Mouse (Mus musculus) stomach, embryonic 14.5 days (tissue): ENCODE data around the gene Ctsf. TPM values are rescaled to one million over a fixed set of nuclear protein-coding genes. Genes with fewer than 3 reads are reported as not detected.

Experiments
- ATAC-seq: fragments of 200-750 bp; cut with Nextera tagmentation; 2 replicates; pipeline ENCODE4 v1.8.0; 2017; ENCODE audit warnings: low read depth, moderate TSS enrichment; ENCODE audit not compliant: insufficient number of reproducible peaks, insufficient read depth, low FRiP score
- H3K27ac ChIP-seq: fragments of 300-500 bp; sonication (generic); 2 replicates; pipeline ENCODE4 v1.5.1; 2014; ENCODE audit warnings: mild to moderate bottlenecking, low read length, moderate library complexity, mixed read lengths
- H3K27me3 ChIP-seq: fragments of 300-500 bp; sonication (generic); 2 replicates; pipeline ENCODE4 v1.6.1; 2014; ENCODE audit warnings: low read length, control low read depth, mixed read lengths; ENCODE audit not compliant: control insufficient read depth, insufficient read depth
- H3K36me3 ChIP-seq: fragments of 300-500 bp; sonication (generic); 2 replicates; pipeline ENCODE4 v1.6.1; 2014; ENCODE audit warnings: mild to moderate bottlenecking, control low read depth, low read length, moderate library complexity, mixed read lengths; ENCODE audit not compliant: control insufficient read depth, insufficient read depth
- H3K4me1 ChIP-seq: fragments of 300-500 bp; sonication (generic); 2 replicates; pipeline ENCODE4 v1.6.1; 2014; ENCODE audit warnings: low read length, control low read depth, mixed read lengths; ENCODE audit not compliant: control insufficient read depth, insufficient read depth
- H3K4me2 ChIP-seq: fragments of 300-500 bp; sonication (generic); replicated peaks from 2 replicates; pipeline ENCODE4 v1.6.1; 2014; ENCODE audit warnings: low read depth, low read length, control low read depth
- H3K4me3 ChIP-seq: fragments of 300-500 bp; sonication (generic); 2 replicates; pipeline ENCODE4 v1.5.1; 2014; ENCODE audit warnings: low read depth, low read length, control low read depth
- H3K9ac ChIP-seq: fragments of 300-500 bp; sonication (generic); replicated peaks from 2 replicates; pipeline ENCODE4 v1.6.1; 2014; ENCODE audit warnings: low read depth, mild to moderate bottlenecking, control low read depth, low read length, moderate library complexity, mixed read lengths
- H3K9me3 ChIP-seq: fragments of 300-500 bp; sonication (generic); 2 replicates; pipeline ENCODE4 v1.6.1; 2016; ENCODE audit warnings: low read depth, low read length, control low read depth; ENCODE audit not compliant: control insufficient read depth
- WGBS: fragments of 180-500 bp; shearing (Covaris S2); extraction: QIAGEN DNeasy Blood & Tissue Kit; methylation state at CpG from one replicate; pipeline ENCODE4 v1.1.7; 2014; 5-methylcytosine and 5-hydroxymethylcytosine counted together
- polyA plus RNA-seq: library from polyadenylated mRNA; unstranded; fragments of >200 nt; fragmentation: Nextera tagmentation; extraction: Ambion mirVana; gene quantifications from 2 replicates; pipeline ENCODE4 v1.2.1, GENCODE M21; 2014

Ctsf gene
- polyA plus RNA-seq, 1 experiment from 2014 or later: 22.7 TPM

GRCm38 (mm10) chr19:4839149-4839548, 15.8 kb upstream of the Ctsf start, which contains the start of the genes Ccs and Ccdc87:
Gene Ccs (minus strand): TSS chr19:4839332.
Gene Ccdc87 (plus strand): TSS chr19:4839366.
- whole genome bisulfite sequencing: under 1% methylated on average over 25 of the region's 25 CpGs
- H3K9ac ChIP-seq: peak within 1 kb of the TSS; percentile 54
- H3K9me3 ChIP-seq: no peaks in the 10 kb centered on the region
- peak; percentile 99 for ATAC-seq
- H3K27me3 ChIP-seq: peaks cover 8% of the 10 kb centered on the region; the same call in 1 of the 2 replicates
- peak within 1 kb of the TSS; percentile 55 for H3K4me3 ChIP-seq
- H3K36me3 ChIP-seq: no peaks in the 10 kb centered on the region
- no peak within 1 kb of the TSS for H3K27ac ChIP-seq
- H3K4me2 ChIP-seq: peak within 1 kb of the TSS; percentile 78
- 0 out of 2 replicates have a peak, but pooled peaks cover 13% of the 10 kb centered on the region for H3K4me1 ChIP-seq

- 0 out of 2 replicates have a peak, but pooled peaks cover 13% of the 10 kb centered on the region for H3K4me1 ChIP-seq
- peaks cover 8% of the 10 kb centered on the region; the same call in 1 of the 2 replicates for H3K27me3 ChIP-seq
- H3K9me3 ChIP-seq: no peaks in the 10 kb centered on the region
- no peak overlapping the region for H3K9ac ChIP-seq
- 80% methylated on average over 9 of the region's 9 CpGs for WGBS
- H3K27ac ChIP-seq: no peak overlapping the region
- no peak overlapping the region for H3K4me2 ChIP-seq
- no peaks in the 10 kb centered on the region for H3K36me3 ChIP-seq
- H3K4me3 ChIP-seq: no peak overlapping the region
- no peak for ATAC-seq
Measured at GRCm38 (mm10) chr19:4840848-4841247, 14.1 kb upstream of the Ctsf start.

- Histone ChIP-seq H3K4me3 (no peak overlapping the region), H3K36me3 (no peaks in the 10 kb centered on the region), H3K4me1 (0 out of 2 replicates have a peak, but pooled peaks cover 13% of the 10 kb centered on the region), H3K9me3 (no peaks in the 10 kb centered on the region), H3K27ac (no peak overlapping the region), H3K27me3 (peaks cover 8% of the 10 kb centered on the region; the same call in 1 of the 2 replicates), H3K4me2 (no peak overlapping the region), H3K9ac (no peak overlapping the region)
- WGBS: 78% methylated on average over 2 of the region's 2 CpGs
- no peak for ATAC-seq
Measured at GRCm38 (mm10) chr19:4842611-4843010, 12.3 kb upstream of the Ctsf start.

GRCm38 (mm10) chr19:4845846-4846245, 9.1 kb upstream of the Ctsf start:
- no peaks in the 10 kb centered on the region for H3K4me1 ChIP-seq
- H3K4me2 ChIP-seq: no peak overlapping the region
- H3K27ac ChIP-seq: no peak overlapping the region
- no peaks in the 10 kb centered on the region for H3K36me3 ChIP-seq
- no peak for ATAC-seq
- no peaks in the 10 kb centered on the region for H3K9me3 ChIP-seq
- no peak overlapping the region for H3K4me3 ChIP-seq
- 0 out of 2 replicates have a peak, but pooled peaks cover 8% of the 10 kb centered on the region for H3K27me3 ChIP-seq
- WGBS: 55% methylated on average over 2 of the region's 2 CpGs
- H3K9ac ChIP-seq: no peak overlapping the region

GRCm38 (mm10) chr19:4847490-4847889, 7.4 kb upstream of the Ctsf start:
- Histone ChIP-seq H3K9ac (no peak overlapping the region), H3K4me3 (no peak overlapping the region), H3K36me3 (no peaks in the 10 kb centered on the region), H3K27me3 (no peaks in the 10 kb centered on the region), H3K27ac (no peak overlapping the region), H3K9me3 (no peaks in the 10 kb centered on the region), H3K4me2 (no peak overlapping the region), H3K4me1 (no peaks in the 10 kb centered on the region)
- 29% methylated on average over 7 of the region's 7 CpGs for WGBS
- ATAC-seq: no peak

- WGBS: 50% methylated on average over 4 of the region's 4 CpGs
- H3K36me3 ChIP-seq: no peaks in the 10 kb centered on the region
- H3K4me2 ChIP-seq: no peak overlapping the region
- no peak overlapping the region for H3K9ac ChIP-seq
- no peaks in the 10 kb centered on the region for H3K27me3 ChIP-seq
- peaks cover 5% of the 10 kb centered on the region; the same call in 1 of the 2 replicates for H3K4me1 ChIP-seq
- no peaks in the 10 kb centered on the region for H3K9me3 ChIP-seq
- H3K4me3 ChIP-seq: no peak overlapping the region
- no peak overlapping the region for H3K27ac ChIP-seq
- no peak for ATAC-seq
Measured at GRCm38 (mm10) chr19:4849800-4850199, 5.1 kb upstream of the Ctsf start.

- no peak for ATAC-seq
- Histone ChIP-seq H3K27ac (no peak overlapping the region), H3K4me3 (no peak overlapping the region), H3K9ac (no peak overlapping the region), H3K9me3 (no peaks in the 10 kb centered on the region), H3K36me3 (no peaks in the 10 kb centered on the region), H3K4me2 (no peak overlapping the region), H3K4me1 (peaks cover 5% of the 10 kb centered on the region; the same call in 1 of the 2 replicates), H3K27me3 (no peaks in the 10 kb centered on the region)
- 51% methylated on average over 5 of the region's 5 CpGs for WGBS
Measured at GRCm38 (mm10) chr19:4850281-4850680, 4.6 kb upstream of the Ctsf start.

- WGBS: 2% methylated on average over 14 of the region's 14 CpGs
- Histone ChIP-seq H3K9ac (peak overlapping the region; percentile 50), H3K4me2 (peak overlapping the region; percentile 97), H3K27ac (peak overlapping the region; percentile 15; the same call in 1 of the 2 replicates), H3K9me3 (no peaks in the 10 kb centered on the region), H3K36me3 (no peaks in the 10 kb centered on the region), H3K27me3 (no peaks in the 10 kb centered on the region), H3K4me3 (peak overlapping the region; percentile 61), H3K4me1 (peaks cover 5% of the 10 kb centered on the region)
- ATAC-seq: 0 out of 2 replicates have a peak, but pooled peaks have one; percentile 35
Measured at GRCm38 (mm10) chr19:4855470-4855820, 515 bp downstream of the Ctsf start.

GRCm38 (mm10) chr19:4855951-4856350, 1.0 kb downstream of the Ctsf start:
- Histone ChIP-seq H3K27ac (no peak overlapping the region), H3K27me3 (no peaks in the 10 kb centered on the region), H3K36me3 (no peaks in the 10 kb centered on the region), H3K4me2 (peak overlapping the region; percentile 97; the same call in 1 of the 2 replicates), H3K4me1 (peaks cover 5% of the 10 kb centered on the region), H3K9me3 (no peaks in the 10 kb centered on the region), H3K4me3 (peak overlapping the region; percentile 61), H3K9ac (no peak overlapping the region)
- no peak for ATAC-seq
- 79% methylated on average over 4 of the region's 4 CpGs for WGBS
